Mouse (Mus musculus) intestine, embryonic 14.5 days (tissue): Measurements from ENCODE around the gene Zfp808. TPM values are rescaled to one million over a fixed set of nuclear protein-coding genes. Genes with fewer than 3 reads are reported as not detected.
"Not testable (repeated sequence)": the region's sequence is repeated elsewhere in the genome, so short reads cannot be mapped to it uniquely, and the experiment has no call there.

Source experiments
- ATAC-seq: fragments of 200-750 bp; cut with Nextera tagmentation; replicated peaks from 2 replicates; pipeline ENCODE4 v1.8.0; 2017; ENCODE audit warnings: low read depth, moderate number of reproducible peaks, moderate TSS enrichment, moderate library complexity; ENCODE audit not compliant: low FRiP score, low TSS enrichment
- DNase-seq: peaks from one replicate; pipeline ENCODE4 v3.0.0-alpha.2; 2018; ENCODE audit warnings: low spot score
- H3K27ac ChIP-seq: fragments of 300-500 bp; sonication (generic); 2 replicates; pipeline ENCODE4 v1.5.1; 2014; ENCODE audit warnings: low read depth, mild to moderate bottlenecking, control low read depth
- H3K27me3 ChIP-seq: fragments of 300-500 bp; sonication (generic); replicated peaks from 2 replicates; pipeline ENCODE4 v1.6.1; 2014; ENCODE audit warnings: low read length, control low read depth; ENCODE audit not compliant: control insufficient read depth, insufficient read depth
- H3K36me3 ChIP-seq: fragments of 300-500 bp; sonication (generic); 2 replicates; pipeline ENCODE4 v1.6.1; 2014; ENCODE audit warnings: low read length, control low read depth; ENCODE audit not compliant: control insufficient read depth, insufficient read depth
- H3K4me1 ChIP-seq: fragments of 300-500 bp; sonication (generic); replicated peaks from 2 replicates; pipeline ENCODE4 v1.6.1; 2014; ENCODE audit warnings: low read length, control low read depth, mixed read lengths; ENCODE audit not compliant: control insufficient read depth, insufficient read depth
- H3K4me2 ChIP-seq: fragments of 300-500 bp; sonication (generic); 2 replicates; pipeline ENCODE4 v1.6.1; 2014; ENCODE audit warnings: low read length
- H3K4me3 ChIP-seq: fragments of 300-500 bp; sonication (generic); 2 replicates; pipeline ENCODE4 v1.5.1; 2014; ENCODE audit warnings: low read depth, low read length, control low read depth, mixed read lengths
- H3K9ac ChIP-seq: fragments of 300-500 bp; sonication (generic); 2 replicates; pipeline ENCODE4 v1.6.1; 2014; ENCODE audit warnings: mild to moderate bottlenecking, low read length
- H3K9me3 ChIP-seq: fragments of 300-500 bp; sonication (generic); 2 replicates; pipeline ENCODE4 v1.6.1; 2016; ENCODE audit warnings: low read length, control low read depth; ENCODE audit not compliant: control insufficient read depth
- WGBS: fragments of 180-500 bp; shearing (Covaris S2); extraction: QIAGEN DNeasy Blood & Tissue Kit; methylation state at CpG from one replicate; pipeline ENCODE4 v1.1.7; 2014; 5-methylcytosine and 5-hydroxymethylcytosine counted together
- polyA plus RNA-seq: library from polyadenylated mRNA; unstranded; fragments of >200 nt; fragmentation: Nextera tagmentation; extraction: Ambion mirVana; gene quantifications from 2 replicates; pipeline ENCODE4 v1.2.1, GENCODE M21; 2014

Zfp808 gene
- 10.7 and 12.3 TPM in 2 replicates for polyA plus RNA-seq

- H3K4me3 ChIP-seq: peak within 1 kb of the TSS; percentile 60
- H3K4me2 ChIP-seq: peak within 1 kb of the TSS; percentile 42
- ATAC-seq: peak; percentile 87
- peak; percentile 80 for DNase-seq
- not testable (repeated sequence) for H3K9me3 ChIP-seq, H3K4me1 ChIP-seq, H3K27me3 ChIP-seq, H3K36me3 ChIP-seq
- 1% methylated on average over 19 of the region's 21 CpGs for WGBS
- peak within 1 kb of the TSS; percentile 55 for H3K9ac ChIP-seq
- H3K27ac ChIP-seq: peak within 1 kb of the TSS; percentile 38; the same call in 1 of the 2 replicates
Observed at GRCm38 (mm10) chr13:62129432-62130171, at the start of gene Zfp808. Gene Zfp808 (plus strand): TSS chr13:62129886.

DNA sequence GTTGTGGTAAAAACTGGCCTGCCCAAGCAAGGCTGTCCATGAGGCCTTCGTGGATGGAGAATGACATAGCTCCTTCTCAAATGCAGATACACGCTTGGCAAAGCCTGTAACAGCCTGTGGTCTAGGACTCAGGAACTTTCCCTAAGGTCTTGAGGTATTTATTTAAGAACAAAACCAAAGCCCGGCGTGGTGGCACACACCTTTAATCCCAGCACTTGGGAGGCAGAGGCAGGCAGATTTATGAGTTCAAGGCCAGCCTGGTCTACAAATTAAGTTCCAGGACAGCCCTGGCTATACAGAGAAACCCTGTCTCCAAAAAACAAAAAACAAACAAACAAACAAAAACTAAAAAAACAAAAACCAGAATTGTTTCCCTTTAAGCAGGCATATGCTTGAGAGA lies 30.9 kb upstream of the Zfp808 start:
- H3K9ac ChIP-seq, H3K27me3 ChIP-seq, ATAC-seq, H3K27ac ChIP-seq, H3K4me2 ChIP-seq, DNase-seq, H3K4me1 ChIP-seq, H3K4me3 ChIP-seq, H3K36me3 ChIP-seq, H3K9me3 ChIP-seq: not testable (repeated sequence)
- WGBS: 88% methylated on average over 4 of the region's 4 CpGs

DNA sequence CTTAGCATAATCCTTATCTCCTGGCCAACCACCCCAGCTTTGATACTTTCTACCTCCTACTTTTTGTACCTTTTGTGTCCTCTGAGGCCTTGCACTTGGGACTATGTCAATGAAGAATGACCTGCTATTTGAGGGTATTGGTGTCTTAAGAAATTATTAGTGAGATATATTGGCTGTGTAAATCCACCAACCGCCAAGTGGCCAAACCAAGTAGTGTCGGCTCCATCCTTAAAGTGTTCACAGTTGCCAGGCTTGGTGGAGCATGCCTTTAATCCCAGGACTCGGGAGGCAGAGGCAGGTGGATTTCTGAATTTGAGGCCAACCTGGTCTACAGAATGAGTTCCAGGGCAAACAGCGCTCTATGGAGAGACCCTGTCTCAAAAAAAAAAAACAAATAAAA lies 30.2 kb upstream of the Zfp808 start:
- H3K4me1 ChIP-seq, H3K4me3 ChIP-seq, DNase-seq, H3K27ac ChIP-seq, H3K9ac ChIP-seq, H3K36me3 ChIP-seq, H3K27me3 ChIP-seq, H3K9me3 ChIP-seq, ATAC-seq, H3K4me2 ChIP-seq: not testable (repeated sequence)
- WGBS: 92% methylated on average over 4 of the region's 4 CpGs

DNA sequence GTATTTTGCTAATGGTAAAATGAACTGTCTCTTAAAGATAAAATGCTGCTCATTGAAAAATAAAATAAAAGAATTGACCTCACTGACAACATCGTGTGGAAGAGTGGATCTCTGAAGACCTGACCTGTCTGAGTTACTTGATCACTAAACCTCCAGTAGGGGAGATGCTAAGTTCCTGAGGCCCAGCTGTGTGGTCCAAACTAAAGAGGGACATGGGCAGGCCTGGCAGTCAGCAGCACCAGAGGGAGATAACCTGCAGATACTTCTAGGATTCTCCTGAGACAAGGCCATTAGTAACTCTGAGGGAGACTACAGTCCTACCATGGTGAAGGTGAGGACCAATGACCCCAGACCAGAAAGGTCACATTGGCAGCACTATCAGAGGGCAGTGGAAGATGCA lies 27.3 kb upstream of the Zfp808 start:
- not testable (repeated sequence) for H3K4me2 ChIP-seq, ATAC-seq, H3K27ac ChIP-seq, H3K4me3 ChIP-seq, DNase-seq, H3K27me3 ChIP-seq, H3K9ac ChIP-seq, H3K9me3 ChIP-seq, H3K36me3 ChIP-seq, H3K4me1 ChIP-seq
- 85% methylated on average over 1 of the region's 1 CpGs for WGBS

DNA sequence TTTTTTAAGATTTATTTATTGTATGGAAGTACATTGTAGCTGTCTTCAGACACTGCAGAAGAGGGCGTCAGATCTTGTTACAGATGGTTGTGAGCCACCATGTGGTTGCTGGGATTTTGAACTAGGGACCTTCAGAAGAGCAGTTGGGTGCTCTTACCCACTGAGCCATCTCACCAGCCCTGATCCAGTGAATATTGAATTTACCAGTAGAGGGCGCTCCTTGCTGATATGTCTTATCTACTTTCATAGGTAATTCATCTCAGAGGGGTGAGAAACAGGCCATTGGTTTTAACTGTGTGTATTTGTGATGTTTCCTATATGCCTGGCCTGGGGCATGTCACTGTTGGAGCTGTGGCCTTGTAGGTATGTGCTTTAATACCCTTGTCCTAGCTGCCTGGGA lies 13.8 kb upstream of the Zfp808 start:
- not testable (repeated sequence) for H3K4me3 ChIP-seq, H3K27ac ChIP-seq, H3K9me3 ChIP-seq, H3K36me3 ChIP-seq, ATAC-seq, H3K9ac ChIP-seq, DNase-seq, H3K27me3 ChIP-seq, H3K4me1 ChIP-seq, H3K4me2 ChIP-seq
- 37% methylated on average over 2 of the region's 2 CpGs for WGBS

DNA sequence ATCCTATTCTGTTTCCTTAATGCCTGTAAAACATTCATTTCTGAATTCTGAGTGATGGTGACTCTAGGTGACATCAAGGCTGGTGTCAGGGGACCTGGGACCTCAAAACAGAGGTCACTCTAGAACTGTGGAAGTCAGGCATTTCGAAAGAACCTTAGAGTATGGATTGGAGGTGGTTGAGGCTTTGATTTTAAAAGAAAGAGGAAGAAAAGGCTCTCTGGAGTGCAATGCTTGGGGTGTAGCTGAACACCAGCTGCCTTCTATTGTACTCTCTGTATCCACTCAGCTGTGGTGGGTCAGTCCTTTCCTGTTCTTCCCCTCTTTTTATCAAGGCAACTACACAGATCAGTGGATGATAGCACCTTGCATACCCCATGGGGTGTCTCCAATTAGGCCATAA lies 8.1 kb upstream of the Zfp808 start:
- H3K9ac ChIP-seq, H3K4me1 ChIP-seq, ATAC-seq, H3K9me3 ChIP-seq, H3K4me3 ChIP-seq, H3K36me3 ChIP-seq, H3K27ac ChIP-seq, DNase-seq, H3K27me3 ChIP-seq, H3K4me2 ChIP-seq: not testable (repeated sequence)
- WGBS: 82% methylated on average over 1 of the region's 1 CpGs

GRCm38 (mm10) chr13:62181835-62182755 lies 52.4 kb downstream of the Zfp808 start:
- 82% methylated on average over 2 of the region's 2 CpGs for WGBS
- not testable (repeated sequence) for H3K4me2 ChIP-seq, H3K27ac ChIP-seq, H3K9ac ChIP-seq, DNase-seq, H3K27me3 ChIP-seq, ATAC-seq, H3K36me3 ChIP-seq, H3K4me1 ChIP-seq, H3K4me3 ChIP-seq, H3K9me3 ChIP-seq

DNA sequence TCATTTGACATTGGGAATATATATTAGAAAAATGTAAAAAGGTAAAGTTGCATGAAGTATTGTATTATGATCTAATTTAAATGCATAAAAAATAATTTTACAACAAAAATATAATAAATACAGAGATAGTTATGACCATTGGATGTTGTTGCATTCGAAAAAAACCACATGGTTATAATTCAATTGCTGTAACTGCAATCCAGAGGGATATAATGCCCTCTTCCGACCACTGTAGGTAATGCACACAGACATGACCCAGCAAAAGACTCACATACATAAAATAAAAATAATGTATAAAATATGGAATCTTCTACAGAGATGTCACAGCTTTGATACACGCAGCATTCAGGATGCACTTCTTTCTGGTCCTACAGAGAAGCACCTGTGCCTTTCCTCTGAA lies 115.6 kb downstream of the Zfp808 start:
- Histone ChIP-seq H3K9ac (no peak overlapping the region), H3K4me1 (no peaks in the 10 kb centered on the region), H3K36me3 (no peaks in the 10 kb centered on the region), H3K27me3 (no peaks in the 10 kb centered on the region), H3K9me3 (no peaks in the 10 kb centered on the region), H3K4me3 (no peak overlapping the region), H3K27ac (no peak overlapping the region), H3K4me2 (no peak overlapping the region)
- WGBS: 52% methylated on average over 3 of the region's 3 CpGs
- ATAC-seq: no peak
- DNase-seq: no peak
